Mouse (Mus musculus) liver, embryonic 16.5 days (tissue): Measurements from ENCODE around the gene Pde11a. TPM values are rescaled to one million over a fixed set of nuclear protein-coding genes. Genes with fewer than 3 reads are reported as not detected.

ENCODE experiments used
- ATAC-seq: fragments of 200-750 bp; cut with Nextera tagmentation; 2 replicates; pipeline ENCODE4 v1.8.0; 2017; ENCODE audit warnings: low read depth, mild to moderate bottlenecking, moderate number of reproducible peaks, moderate library complexity
- H3K27ac ChIP-seq: fragments of 300-500 bp; sonication (generic); 2 replicates; pipeline ENCODE4 v1.5.1; 2014; ENCODE audit warnings: mild to moderate bottlenecking, low read length
- H3K27me3 ChIP-seq: fragments of 300-500 bp; sonication (generic); 2 replicates; pipeline ENCODE4 v1.6.1; 2014; ENCODE audit warnings: low read depth, low read length, mixed read lengths; ENCODE audit not compliant: control insufficient read depth, insufficient read depth
- H3K36me3 ChIP-seq: fragments of 300-500 bp; sonication (generic); 2 replicates; pipeline ENCODE4 v1.6.1; 2014; ENCODE audit warnings: mild to moderate bottlenecking; ENCODE audit not compliant: control insufficient read depth, insufficient read depth
- H3K4me1 ChIP-seq: fragments of 300-500 bp; sonication (generic); 2 replicates; pipeline ENCODE4 v1.6.1; 2014; ENCODE audit warnings: low read depth, low read length, mixed read lengths; ENCODE audit not compliant: control insufficient read depth
- H3K4me2 ChIP-seq: fragments of 300-500 bp; sonication (generic); 2 replicates; pipeline ENCODE4 v1.6.1; 2014; ENCODE audit warnings: low read depth, low read length, mixed read lengths
- H3K4me3 ChIP-seq: fragments of 300-500 bp; sonication (generic); 2 replicates; pipeline ENCODE4 v1.5.1; 2014; ENCODE audit warnings: low read depth, mild to moderate bottlenecking, low read length
- H3K9ac ChIP-seq: fragments of 300-500 bp; sonication (generic); 2 replicates; pipeline ENCODE4 v1.6.1; 2014; ENCODE audit warnings: low read depth, low read length
- H3K9me3 ChIP-seq: fragments of 300-500 bp; sonication (generic); replicated peaks from 2 replicates; pipeline ENCODE4 v1.6.1; 2016; ENCODE audit warnings: low read length; ENCODE audit not compliant: control insufficient read depth
- WGBS: fragments of 180-500 bp; shearing (Covaris S2); extraction: QIAGEN DNeasy Blood & Tissue Kit; methylation state at CpG from one replicate; pipeline ENCODE4 v1.1.7; 2014; ENCODE audit not compliant: insufficient replicate concordance; 5-methylcytosine and 5-hydroxymethylcytosine counted together
- polyA plus RNA-seq: library from polyadenylated mRNA; unstranded; fragments of >200 nt; fragmentation: Nextera tagmentation; extraction: Ambion mirVana; gene quantifications from 2 replicates; pipeline ENCODE4 v1.2.1, GENCODE M21; 2015

The Pde11a gene
- polyA plus RNA-seq, 1 experiment from 2014 or later: 0.05 TPM

DNA sequence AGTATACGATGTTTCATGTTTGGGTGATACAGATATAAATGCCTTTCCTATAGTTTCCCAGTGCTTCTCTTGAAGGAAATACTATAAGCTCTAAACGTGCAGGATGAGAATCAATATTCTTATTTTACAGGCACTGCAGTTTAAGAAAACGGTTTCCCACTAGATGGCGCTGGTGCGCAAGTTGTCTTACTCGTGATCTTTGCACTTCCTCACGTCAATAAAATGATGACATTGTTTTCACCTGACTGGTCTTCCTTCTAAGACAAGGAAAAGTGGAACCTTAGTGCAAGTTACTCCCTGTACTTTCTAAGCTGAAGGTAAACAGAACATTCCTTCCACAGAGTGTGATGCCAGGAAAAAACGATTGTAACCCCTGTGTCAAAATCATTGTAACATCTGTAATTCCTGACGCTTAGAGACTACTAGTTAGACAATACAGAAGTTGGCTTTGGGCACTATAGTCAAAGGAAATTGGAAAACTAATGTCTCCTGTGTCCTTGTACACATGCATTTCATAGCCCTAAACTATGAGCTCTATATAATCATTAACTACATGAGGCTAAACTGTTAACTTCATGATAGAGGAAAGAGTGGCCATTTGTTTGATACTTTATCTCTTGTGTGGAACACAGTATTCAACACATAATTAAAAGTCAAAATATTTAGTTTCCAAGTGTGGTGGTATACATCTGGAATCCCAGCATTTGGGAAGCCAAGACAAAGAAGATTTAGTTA is 28.8 kb upstream of the Pde11a start:
- no peak overlapping the region for H3K9ac ChIP-seq
- no peaks in the 10 kb centered on the region for H3K36me3 ChIP-seq
- no peak overlapping the region for H3K27ac ChIP-seq
- WGBS: 14% methylated on average over 9 of the region's 9 CpGs
- no peak overlapping the region for H3K4me3 ChIP-seq
- no peak overlapping the region for H3K4me2 ChIP-seq
- ATAC-seq: no peak
- H3K27me3 ChIP-seq: no peaks in the 10 kb centered on the region
- H3K4me1 ChIP-seq: peaks cover 14% of the 10 kb centered on the region
- H3K9me3 ChIP-seq: no peaks in the 10 kb centered on the region

DNA sequence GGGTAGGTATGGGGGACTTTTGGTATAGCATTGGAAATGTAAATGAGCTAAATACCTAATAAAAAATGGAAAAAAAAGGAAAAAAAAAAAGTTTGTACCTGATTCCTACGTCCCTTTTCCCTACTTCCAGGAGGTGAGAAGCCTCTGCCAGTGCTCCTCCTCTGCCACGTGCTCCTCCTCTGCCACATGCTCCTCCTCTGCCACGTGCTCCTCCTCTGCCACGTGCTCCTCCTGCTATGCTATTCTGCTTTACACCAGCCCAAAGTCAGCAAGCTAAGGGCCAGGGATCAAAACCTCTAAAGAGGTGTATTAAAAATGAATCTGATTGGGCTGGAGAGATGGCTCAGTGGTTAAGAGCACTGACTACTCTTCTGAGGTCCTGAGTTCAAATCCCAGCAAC is 27.2 kb upstream of the Pde11a start:
- no peak overlapping the region for H3K4me2 ChIP-seq

DNA sequence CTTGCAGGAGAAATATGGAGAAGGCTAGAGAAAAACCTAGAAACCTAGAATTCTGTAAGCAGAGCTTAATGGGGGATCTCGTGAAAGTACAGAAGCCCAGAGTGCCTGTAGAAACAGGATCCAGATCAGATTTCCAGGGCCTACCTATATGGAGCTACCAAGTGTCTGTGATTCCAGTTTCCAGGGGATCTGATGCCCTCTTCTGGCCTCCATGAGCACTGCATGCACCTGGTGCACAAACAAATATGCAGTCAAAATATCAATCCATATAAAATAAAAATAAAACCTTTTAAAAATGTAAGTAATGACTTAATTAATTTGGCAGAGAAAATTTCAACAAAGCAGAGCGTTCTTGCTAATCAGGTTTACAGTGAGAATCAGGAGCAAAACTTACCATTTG is 23.5 kb upstream of the Pde11a start:
- 35% methylated on average over 2 of the region's 2 CpGs for WGBS
- H3K9me3 ChIP-seq: no peaks in the 10 kb centered on the region
- no peak for ATAC-seq
- no peak overlapping the region for H3K4me2 ChIP-seq
- H3K9ac ChIP-seq: no peak overlapping the region
- H3K27me3 ChIP-seq: no peaks in the 10 kb centered on the region
- no peak overlapping the region for H3K4me3 ChIP-seq
- H3K4me1 ChIP-seq: no peaks in the 10 kb centered on the region
- no peaks in the 10 kb centered on the region for H3K36me3 ChIP-seq
- no peak overlapping the region for H3K27ac ChIP-seq

More for the DNA sequence above, 27.2 kb upstream of the Pde11a start:
- Histone ChIP-seq H3K9ac (no peak overlapping the region), H3K27me3 (no peaks in the 10 kb centered on the region), H3K9me3 (no peaks in the 10 kb centered on the region), H3K27ac (no peak overlapping the region), H3K4me1 (peaks cover 4% of the 10 kb centered on the region), H3K36me3 (no peaks in the 10 kb centered on the region), H3K4me3 (no peak overlapping the region)
- no peak for ATAC-seq
- WGBS: 38% methylated on average over 4 of the region's 4 CpGs

DNA sequence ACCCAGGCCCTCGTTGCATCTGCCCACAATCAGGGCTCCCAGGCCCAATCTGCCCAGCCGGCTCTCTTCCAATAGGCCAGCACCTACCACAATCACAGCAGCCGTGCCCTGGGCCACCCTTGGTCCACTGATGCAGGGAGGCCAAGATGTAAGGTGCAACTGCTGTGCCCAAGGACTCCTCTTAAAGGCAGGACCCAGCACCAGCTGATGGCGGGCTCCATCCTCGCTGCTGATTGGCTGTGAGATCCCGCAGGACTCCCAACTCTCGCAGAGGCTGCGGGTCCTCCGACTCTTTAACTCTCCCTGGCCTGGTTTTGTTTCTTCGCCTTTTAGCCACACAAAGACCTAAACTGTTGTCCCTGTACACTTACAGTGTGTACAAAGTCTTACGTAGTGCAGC is 21.7 kb upstream of the Pde11a start, which contains the start of gene Cyct:
Gene Cyct, minus strand, starts transcription at position 225 of the 400 bp plus-strand sequence.
- 75% methylated on average over 11 of the region's 11 CpGs for WGBS
- no peak within 1 kb of the TSS for H3K4me2 ChIP-seq
- no peaks in the 10 kb centered on the region for H3K4me1 ChIP-seq
- H3K27me3 ChIP-seq: no peaks in the 10 kb centered on the region
- H3K9ac ChIP-seq: no peak within 1 kb of the TSS
- no peak for ATAC-seq
- H3K4me3 ChIP-seq: no peak within 1 kb of the TSS
- H3K9me3 ChIP-seq: no peaks in the 10 kb centered on the region
- no peak within 1 kb of the TSS for H3K27ac ChIP-seq
- H3K36me3 ChIP-seq: no peaks in the 10 kb centered on the region

DNA sequence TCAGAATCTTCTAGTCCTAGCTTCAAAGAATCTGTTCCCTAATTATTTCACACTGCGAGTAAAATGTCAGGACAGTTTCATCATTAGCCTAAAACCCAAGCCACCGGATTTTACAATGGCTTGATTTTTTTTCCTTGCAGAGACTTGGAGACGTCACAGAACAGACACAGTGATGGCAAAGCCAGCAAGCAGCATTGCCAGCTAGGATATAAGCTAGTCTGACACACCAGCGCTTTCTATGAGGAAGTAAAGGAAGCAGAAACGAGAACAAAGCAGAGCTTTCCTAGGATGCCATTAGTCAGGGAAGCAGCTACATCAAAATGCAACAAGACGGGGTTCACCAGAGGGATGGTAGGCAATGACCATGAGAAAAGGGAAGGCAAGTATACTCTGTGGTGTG is 9.3 kb upstream of the Pde11a start:
- ATAC-seq: no peak
- H3K27me3 ChIP-seq: no peaks in the 10 kb centered on the region
- H3K9me3 ChIP-seq: no peaks in the 10 kb centered on the region
- WGBS: 57% methylated on average over 6 of the region's 6 CpGs
- H3K9ac ChIP-seq: no peak overlapping the region
- H3K36me3 ChIP-seq: no peaks in the 10 kb centered on the region
- H3K4me3 ChIP-seq: no peak overlapping the region
- no peak overlapping the region for H3K27ac ChIP-seq
- H3K4me2 ChIP-seq: no peak overlapping the region
- no peaks in the 10 kb centered on the region for H3K4me1 ChIP-seq

DNA sequence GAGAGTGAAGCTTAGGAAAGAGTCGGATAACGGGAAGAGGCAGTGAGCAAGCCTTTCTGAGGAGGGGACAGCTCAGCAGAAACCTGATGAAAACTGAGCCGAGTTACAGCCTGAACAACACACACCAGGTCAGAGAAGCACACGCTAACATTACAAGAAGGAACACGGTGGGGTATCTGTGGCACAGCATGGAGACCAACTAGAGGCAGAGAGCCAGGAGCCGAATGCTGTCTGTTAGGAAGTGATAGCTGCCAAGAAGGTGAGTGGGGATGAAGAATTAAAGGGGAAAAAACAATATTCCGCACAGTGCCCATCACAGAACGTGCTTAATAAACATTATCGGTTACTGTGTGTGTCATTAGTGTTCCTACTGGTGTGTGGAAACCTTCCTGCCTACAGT is 3.6 kb upstream of the Pde11a start:
- H3K4me2 ChIP-seq: no peak overlapping the region
- WGBS: 74% methylated on average over 9 of the region's 9 CpGs
- H3K4me3 ChIP-seq: no peak overlapping the region

DNA sequence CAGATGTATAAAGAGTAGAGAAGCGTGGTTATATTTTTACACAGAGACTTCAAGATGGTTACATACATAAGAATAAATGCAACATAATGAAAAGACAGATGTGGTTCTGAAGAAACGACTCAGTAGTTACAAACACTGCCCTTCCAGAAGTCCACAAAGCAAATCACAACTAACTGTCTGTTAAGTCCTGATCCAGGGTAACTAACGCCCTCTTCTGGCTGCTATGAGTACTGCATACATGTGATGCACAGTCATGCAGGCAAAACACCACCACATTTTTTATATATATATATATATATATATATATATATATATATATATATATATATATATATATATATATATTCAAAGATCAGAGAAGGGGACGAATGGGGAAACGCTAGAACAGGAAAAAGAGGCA is 4.0 kb downstream of the Pde11a start:
- Histone ChIP-seq H3K4me2 (no peak overlapping the region), H3K4me1 (no peaks in the 10 kb centered on the region), H3K36me3 (no peaks in the 10 kb centered on the region), H3K27me3 (peaks cover 6% of the 10 kb centered on the region), H3K9ac (no peak overlapping the region), H3K27ac (no peak overlapping the region), H3K4me3 (no peak overlapping the region), H3K9me3 (no peaks in the 10 kb centered on the region)
- WGBS: 54% methylated on average over 5 of the region's 5 CpGs
- ATAC-seq: no peak

More for the DNA sequence above, 3.6 kb upstream of the Pde11a start:
- Histone ChIP-seq H3K4me1 (no peaks in the 10 kb centered on the region), H3K27ac (no peak overlapping the region), H3K9ac (no peak overlapping the region), H3K9me3 (no peaks in the 10 kb centered on the region), H3K36me3 (no peaks in the 10 kb centered on the region), H3K27me3 (peaks cover 6% of the 10 kb centered on the region)
- no peak for ATAC-seq

DNA sequence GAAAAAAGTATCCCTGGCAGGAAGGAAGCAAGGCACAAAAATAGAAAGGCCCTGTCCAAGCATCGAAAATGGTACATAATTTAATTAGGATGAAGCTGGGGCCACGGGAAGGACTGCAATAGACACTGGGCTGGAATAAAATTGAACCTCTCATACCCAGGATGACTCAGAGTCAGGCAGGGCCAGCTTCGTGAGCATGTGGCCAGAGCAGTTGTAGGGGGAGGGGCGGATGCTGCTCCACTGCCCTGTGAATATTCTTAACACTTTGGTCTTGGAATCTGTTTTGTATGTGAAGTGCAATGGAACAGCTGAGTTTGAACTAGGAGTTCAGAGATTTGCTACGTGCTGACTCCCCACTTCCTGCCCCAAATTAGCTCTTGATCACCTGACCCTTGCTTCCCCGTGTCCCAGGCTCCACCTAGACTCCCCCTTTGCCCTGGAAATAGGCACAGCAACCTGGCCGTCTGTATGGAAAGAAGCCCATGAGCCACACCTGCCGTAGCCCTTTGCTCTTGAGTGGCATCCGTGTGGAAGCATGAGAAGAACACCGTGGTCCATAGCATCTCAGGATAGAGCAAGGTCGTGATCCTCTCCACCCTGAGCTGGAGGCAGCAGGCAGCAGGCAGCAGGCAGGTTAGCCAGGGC is 6.3 kb downstream of the Pde11a start:
- 63% methylated on average over 11 of the region's 11 CpGs for WGBS
- Histone ChIP-seq H3K4me2 (no peak overlapping the region), H3K9ac (no peak overlapping the region), H3K4me3 (no peak overlapping the region), H3K9me3 (no peaks in the 10 kb centered on the region), H3K36me3 (no peaks in the 10 kb centered on the region), H3K4me1 (no peaks in the 10 kb centered on the region), H3K27me3 (no peaks in the 10 kb centered on the region), H3K27ac (no peak overlapping the region)
- no peak for ATAC-seq

DNA sequence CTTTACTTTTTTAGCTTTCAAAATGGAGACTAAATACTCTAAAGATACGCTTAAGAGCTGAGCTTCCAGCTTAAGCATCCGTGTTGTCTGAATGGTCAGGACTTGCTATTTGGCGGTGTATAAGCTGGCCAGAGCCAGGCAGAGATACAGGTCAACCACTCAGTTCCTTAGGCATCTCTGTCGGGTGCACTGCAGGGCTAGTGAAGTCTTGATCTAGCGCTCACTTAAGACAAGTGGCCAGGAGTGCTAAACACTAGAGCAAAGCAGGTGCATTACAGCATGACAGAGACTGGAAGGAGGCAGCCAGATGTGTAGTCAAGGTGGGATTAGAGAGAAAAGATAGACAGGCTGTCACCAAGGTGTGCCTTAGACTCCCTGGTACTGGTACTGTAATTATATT is 8.5 kb downstream of the Pde11a start:
- Histone ChIP-seq H3K36me3 (no peaks in the 10 kb centered on the region), H3K9ac (no peak overlapping the region), H3K4me2 (no peak overlapping the region), H3K27me3 (no peaks in the 10 kb centered on the region), H3K4me3 (no peak overlapping the region), H3K4me1 (no peaks in the 10 kb centered on the region), H3K27ac (no peak overlapping the region), H3K9me3 (no peaks in the 10 kb centered on the region)
- ATAC-seq: no peak
- WGBS: 69% methylated on average over 5 of the region's 5 CpGs
